Mouse (Mus musculus) stomach, postnatal 0 days (tissue): Measurements from ENCODE around the gene Bcar3. TPM values are rescaled to one million over a fixed set of nuclear protein-coding genes. Genes with fewer than 3 reads are reported as not detected.

Source experiments
- ATAC-seq: fragments of 200-750 bp; cut with Nextera tagmentation; 2 replicates; pipeline ENCODE4 v1.8.0; 2017; ENCODE audit not compliant: low FRiP score, low TSS enrichment
- DNase-seq: peaks from one replicate; pipeline ENCODE4 v3.0.0-alpha.2; 2016; ENCODE audit warnings: low spot score
- H3K27ac ChIP-seq: fragments of 300-500 bp; sonication (generic); replicated peaks from 2 replicates; pipeline ENCODE4 v1.5.1; 2014; ENCODE audit warnings: mild to moderate bottlenecking, control low read depth
- H3K27me3 ChIP-seq: fragments of 300-500 bp; sonication (generic); 2 replicates; pipeline ENCODE4 v1.6.1; 2014; ENCODE audit warnings: low read length; ENCODE audit not compliant: control insufficient read depth, insufficient read depth
- H3K36me3 ChIP-seq: fragments of 300-500 bp; sonication (generic); 2 replicates; pipeline ENCODE4 v1.6.1; 2014; ENCODE audit warnings: low read length, mixed read lengths; ENCODE audit not compliant: control insufficient read depth, insufficient read depth
- H3K4me1 ChIP-seq: fragments of 300-500 bp; sonication (generic); replicated peaks from 2 replicates; pipeline ENCODE4 v1.6.1; 2014; ENCODE audit warnings: antibody characterized with exemption; ENCODE audit not compliant: control insufficient read depth, insufficient read depth
- H3K4me2 ChIP-seq: fragments of 300-500 bp; sonication (generic); replicated peaks from 2 replicates; pipeline ENCODE4 v1.6.1; 2014; ENCODE audit warnings: low read depth, mild to moderate bottlenecking, control low read depth, moderate library complexity
- H3K4me3 ChIP-seq: fragments of 300-500 bp; sonication (generic); 2 replicates; pipeline ENCODE4 v1.5.1; 2014; ENCODE audit warnings: low read depth, low read length, control low read depth
- H3K9ac ChIP-seq: fragments of 300-500 bp; sonication (generic); 2 replicates; pipeline ENCODE4 v1.6.1; 2014; ENCODE audit warnings: mild to moderate bottlenecking, low read length, control low read depth, mixed read lengths
- H3K9me3 ChIP-seq: fragments of 300-500 bp; sonication (generic); 2 replicates; pipeline ENCODE4 v1.6.1; 2016; ENCODE audit warnings: low read length; ENCODE audit not compliant: control insufficient read depth
- CTCF ChIP-seq: IDR thresholded peaks from 2 replicates; pipeline ENCODE4 v1.5.1; 2016; ENCODE audit warnings: antibody characterized with exemption, low read depth, mild to moderate bottlenecking, moderate library complexity
- EP300 ChIP-seq: optimal IDR thresholded peaks from 2 replicates; pipeline ENCODE3; 2016; ENCODE audit warnings: antibody characterized with exemption
- microRNA counts: library from miRNA; unstranded; fragments of <30 nt; microRNA quantifications from one replicate; lab custom pipeline; 2015
- microRNA-seq: library from miRNA; unstranded; fragments of <30 nt; microRNA quantifications from one replicate; pipeline ENCODE4, GENCODE M21; 2016
- polyA plus RNA-seq: library from polyadenylated mRNA; unstranded; fragments of >200 nt; fragmentation: Nextera tagmentation; extraction: Ambion mirVana; gene quantifications from 2 replicates; pipeline ENCODE4 v1.2.1, GENCODE M21; 2015

Bcar3 gene
- polyA plus RNA-seq, 1 experiment from 2014 or later: 12.6 TPM

DNA sequence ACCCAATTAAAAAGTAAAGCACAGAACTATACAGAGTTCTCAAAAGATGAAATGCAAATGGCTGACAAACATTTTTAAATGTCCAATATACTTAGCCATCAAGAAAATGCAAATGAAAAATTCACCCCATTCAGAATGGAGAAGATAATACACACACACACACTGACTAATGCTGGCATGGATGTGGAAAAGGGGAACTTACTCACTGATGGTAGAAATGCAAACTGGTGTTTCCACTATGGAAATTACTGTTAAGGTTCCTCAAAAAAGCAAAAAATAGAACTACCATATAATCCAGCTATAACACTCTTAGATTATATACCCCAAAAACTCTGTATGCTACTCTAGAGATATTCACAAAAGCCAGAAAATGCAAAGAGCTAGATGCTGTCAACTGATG lies 283.4 kb downstream of the Bcar3 start:
- Histone ChIP-seq H3K27me3 (no peaks in the 10 kb centered on the region), H3K36me3 (no peaks in the 10 kb centered on the region), H3K9ac (no peak overlapping the region), H3K4me3 (no peak overlapping the region), H3K4me2 (no peak overlapping the region), H3K27ac (no peak overlapping the region), H3K4me1 (no peaks in the 10 kb centered on the region), H3K9me3 (no peaks in the 10 kb centered on the region)
- TF ChIP-seq CTCF (no peak), EP300 (no peak)
- no peak for DNase-seq
- ATAC-seq: no peak

MicroRNAs within 50 kb of the gene (microRNA counts, 519-probe panel; counts per million panel counts)
- not detected for microRNA mmu-miR-760 (lab: Ali Mortazavi, UCI)

Small RNA genes within 50 kb of the gene (microRNA-seq; reads per million reads assigned to microRNA genes)
- gene Mir760: 27.7 reads per million, percentile 29 among the genes with 10 or more reads in this experiment
- not detected for gene Mir7657

Other genes starting within 250 kb of the Bcar3 start
- gene Abca4, start 249.7 kb upstream of the Bcar3 start, polyA plus RNA-seq: 0.44 and 0.46 TPM in 2 replicates
- 148 and 155 TPM in 2 replicates for gene Gclm, start 48.6 kb upstream of the Bcar3 start, polyA plus RNA-seq
- gene Dnttip2, start 19.7 kb upstream of the Bcar3 start, polyA plus RNA-seq: 37.1 and 39.2 TPM in 2 replicates